Mouse (Mus musculus) heart, adult 2 months (tissue): ENCODE data around the gene Cenpm.

Source experiments
- CTCF ChIP-seq: fragments of 200-600 bp; IDR thresholded peaks from 2 replicates; pipeline ENCODE4 v1.8.1; 2022; ENCODE audit warnings: antibody characterized with exemption, mild to moderate bottlenecking, moderate library complexity
- EP300 ChIP-seq: fragments of 200-500 bp; IDR thresholded peaks from 2 replicates; pipeline ENCODE4 v1.6.1; 2011; ENCODE audit warnings: low read depth, low read length, control low read depth; ENCODE audit not compliant: insufficient read depth
- POLR2A ChIP-seq: fragments of 200-500 bp; IDR thresholded peaks from 2 replicates; pipeline ENCODE4 v1.6.1; 2011; ENCODE audit warnings: mild to moderate bottlenecking, low read depth, low read length, control low read depth; ENCODE audit not compliant: insufficient read depth

DNA sequence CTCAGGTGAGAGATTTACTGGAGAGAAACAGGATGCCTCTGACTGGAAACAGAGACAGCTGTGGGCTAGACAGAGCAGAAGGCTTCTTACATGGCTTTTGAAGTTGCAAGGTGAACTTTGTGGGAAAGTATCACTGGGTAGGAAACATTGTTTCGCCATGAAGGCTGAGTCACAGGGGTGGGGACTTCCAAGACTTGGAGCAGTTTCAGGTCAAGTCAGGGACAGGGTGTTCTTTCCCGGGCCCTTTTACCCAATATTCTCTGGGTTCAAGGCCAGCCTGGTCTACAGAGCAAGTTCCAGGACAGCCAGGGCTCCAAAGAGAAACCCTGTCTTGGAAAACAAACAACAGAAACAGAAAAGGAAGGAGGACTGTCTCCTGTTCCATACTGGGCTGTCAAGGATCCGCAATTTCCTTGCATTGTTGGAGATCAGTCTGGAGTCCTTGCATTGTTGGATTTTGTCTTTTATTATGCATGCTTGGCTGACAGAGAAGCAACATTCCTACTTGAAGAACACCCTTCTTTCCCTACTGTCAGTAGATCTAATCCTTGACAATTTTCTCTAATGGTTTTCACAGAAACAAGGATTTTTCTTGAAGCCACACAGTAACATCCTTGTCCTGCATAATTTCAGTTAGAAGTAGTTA is 2.7 kb upstream of the Cenpm start:
- no peak for TF ChIP-seq EP300
- no peak for TF ChIP-seq POLR2A
- TF ChIP-seq CTCF = no peak
